Mouse (Mus musculus) heart, adult 2 months (tissue): ENCODE data around the gene Oscar. TPM values are rescaled to one million over a fixed set of nuclear protein-coding genes. Genes with fewer than 3 reads are reported as not detected.

Source experiments
- DNase-seq, 2 experiments: peaks; one replicate each; pipeline ENCODE4 v3.0.0; 2021
- H3K27ac ChIP-seq: fragments of 200-600 bp; 2 replicates; pipeline ENCODE4 v1.8.1; 2022
- H3K27me3 ChIP-seq: fragments of 200-500 bp; 2 replicates; pipeline ENCODE4 v1.6.1; 2012; ENCODE audit warnings: mild to moderate bottlenecking, low read length, inconsistent platforms, mixed read lengths; ENCODE audit not compliant: control insufficient read depth, insufficient read depth
- H3K36me3 ChIP-seq: fragments of 200-500 bp; 2 replicates; pipeline ENCODE4 v1.6.1; 2012; ENCODE audit warnings: low read length, inconsistent platforms; ENCODE audit not compliant: control insufficient read depth, insufficient read depth
- H3K4me1 ChIP-seq: fragments of 200-500 bp; 2 replicates; pipeline ENCODE4 v1.6.1; 2011; ENCODE audit warnings: low read length; ENCODE audit not compliant: control insufficient read depth, insufficient read depth
- H3K4me3 ChIP-seq: fragments of 200-600 bp; 2 replicates; pipeline ENCODE4 v1.8.1; 2022
- H3K79me2 ChIP-seq: fragments of 200-500 bp; replicated peaks from 2 replicates; pipeline ENCODE4 v1.6.1; 2012; ENCODE audit warnings: mild to moderate bottlenecking, inconsistent platforms, low read length, moderate library complexity, mixed read lengths; ENCODE audit not compliant: control insufficient read depth, insufficient read depth
- H3K9ac ChIP-seq: fragments of 200-500 bp; 2 replicates; pipeline ENCODE4 v1.6.1; 2012; ENCODE audit warnings: low read depth, mild to moderate bottlenecking, control low read depth, inconsistent platforms, low read length, mixed read lengths
- CTCF ChIP-seq: fragments of 200-600 bp; IDR thresholded peaks from 2 replicates; pipeline ENCODE4 v1.8.1; 2022; ENCODE audit warnings: antibody characterized with exemption, mild to moderate bottlenecking, moderate library complexity
- EP300 ChIP-seq: fragments of 200-500 bp; IDR thresholded peaks from 2 replicates; pipeline ENCODE4 v1.6.1; 2011; ENCODE audit warnings: low read depth, low read length, control low read depth; ENCODE audit not compliant: insufficient read depth
- POLR2A ChIP-seq: fragments of 200-500 bp; IDR thresholded peaks from 2 replicates; pipeline ENCODE4 v1.6.1; 2011; ENCODE audit warnings: mild to moderate bottlenecking, low read depth, low read length, control low read depth; ENCODE audit not compliant: insufficient read depth
- WGBS: fragments of 180-500 bp; shearing (Covaris S2); methylation state at CpG from one replicate; pipeline ENCODE4 v1.1.7; 2018; 5-methylcytosine and 5-hydroxymethylcytosine counted together
- intact Hi-C: fragments of 180-260 bp; cut with DNase I; formaldehyde crosslinking; loops from one replicate; pipeline ENCODE4 v1.15.1; 2025
- microRNA-seq, 2 experiments: library from miRNA; unstranded; fragments of <30 nt; microRNA quantifications; one replicate each; pipeline ENCODE4 v1.2.0; 2021
- polyA plus RNA-seq: library from polyadenylated mRNA; depleted of rRNA; stranded (reverse); fragments of >200 nt; gene quantifications from 2 replicates; pipeline ENCODE4 v1.2.3, GENCODE M21; 2012; rRNA removed
- total RNA-seq, 2 experiments: library from RNA; stranded (reverse); gene quantifications; 2 replicates each; pipeline ENCODE4 v1.2.3; 2021

Oscar gene
- total and polyA plus RNA-seq, 3 experiments = 0.21 to 0.45 TPM; not detected in 1

- Histone ChIP-seq H3K4me1 (no peaks in the 10 kb centered on the region), H3K79me2 (no peaks in the 10 kb centered on the region), H3K27me3 (no peaks in the 10 kb centered on the region; the same call in 1 of the 2 replicates), H3K4me3 (no peak overlapping the region), H3K36me3 (no peaks in the 10 kb centered on the region), H3K9ac (no peak overlapping the region), H3K27ac (no peak overlapping the region)
- no peak for DNase-seq
- TF ChIP-seq POLR2A (no peak), EP300 (no peak), CTCF (no peak)
- intact Hi-C loops = no loop called here
- WGBS = 54% methylated on average over 6 of the region's 6 CpGs
Observed at GRCm38 (mm10) chr7:3569725-3570124, 46.2 kb downstream of the Oscar start.

- intact Hi-C loops = no loop called here
- 11% methylated on average over 2 of the region's 2 CpGs for WGBS
- H3K27me3 ChIP-seq = no peaks in the 10 kb centered on the region; the same call in 1 of the 2 replicates
- no peak overlapping the region for H3K9ac ChIP-seq
- no peaks in the 10 kb centered on the region for H3K36me3 ChIP-seq
- H3K4me1 ChIP-seq = no peaks in the 10 kb centered on the region
- no peak for DNase-seq
- H3K79me2 ChIP-seq = no peaks in the 10 kb centered on the region
- no peak overlapping the region for H3K4me3 ChIP-seq
- TF ChIP-seq POLR2A = no peak
- no peak for TF ChIP-seq CTCF
- no peak for TF ChIP-seq EP300
- no peak overlapping the region for H3K27ac ChIP-seq
Observed at GRCm38 (mm10) chr7:3567336-3567735, 48.6 kb downstream of the Oscar start.

Small RNA genes lying within 50 kb of the gene (microRNA-seq; reads per million reads assigned to microRNA genes)
- gene Gm25100 = 0 reads per million in 2 experiments
- 2.8 to 3.5 reads per million in 2 experiments for gene Mir3572

Other genes starting within 250 kb of the Oscar start
- not detected for gene Cacng8, start 225.5 kb downstream of the Oscar start, total RNA-seq
- not detected in 2 replicates for gene Cacng8, start 225.5 kb downstream of the Oscar start, polyA plus RNA-seq
- gene Cacng6, start 192.0 kb downstream of the Oscar start, total RNA-seq = 1 to 10 TPM; 1.9 to 2.5 TPM
- gene Cacng6, start 192.0 kb downstream of the Oscar start, polyA plus RNA-seq = 0.78 and 3.3 TPM in 2 replicates
- gene Tarm1, start 113.5 kb downstream of the Oscar start, total RNA-seq = not detected
- 0.16 and 0.20 TPM in 2 replicates for gene Tarm1, start 113.5 kb downstream of the Oscar start, polyA plus RNA-seq
- gene Ndufa3, start 1.2 kb upstream of the Oscar start, total RNA-seq = 1,000 to 10,000 TPM; 1,765 to 2,117 TPM
- 956 and 1,299 TPM in 2 replicates for gene Ndufa3, start 1.2 kb upstream of the Oscar start, polyA plus RNA-seq
- gene Tfpt, start 13.8 kb upstream of the Oscar start, total RNA-seq = 10 to 100 TPM; 16.9 to 21.1 TPM
- gene Tfpt, start 13.8 kb upstream of the Oscar start, polyA plus RNA-seq = 8.0 and 8.8 TPM in 2 replicates
- gene Prpf31, start 13.8 kb upstream of the Oscar start, total RNA-seq = 10 to 100 TPM; 24.1 to 24.4 TPM
- 21.5 and 30.3 TPM in 2 replicates for gene Prpf31, start 13.8 kb upstream of the Oscar start, polyA plus RNA-seq
- 10 to 100 TPM; 22.1 to 23.1 TPM for gene Cnot3, start 29.1 kb upstream of the Oscar start, total RNA-seq
- gene Cnot3, start 29.1 kb upstream of the Oscar start, polyA plus RNA-seq = 20.3 and 33.2 TPM in 2 replicates
- 10 to 100 TPM; 11.8 to 12.8 TPM for gene Leng1, start 49.7 kb upstream of the Oscar start, total RNA-seq
- 4.8 and 5.9 TPM in 2 replicates for gene Leng1, start 49.7 kb upstream of the Oscar start, polyA plus RNA-seq
- gene Tmc4, start 61.4 kb upstream of the Oscar start, total RNA-seq = 1 to 10 TPM; 1.4 to 2.1 TPM
- gene Tmc4, start 61.4 kb upstream of the Oscar start, polyA plus RNA-seq = 3.3 and 4.9 TPM in 2 replicates
- gene Tsen34, start 76.7 kb upstream of the Oscar start, total RNA-seq = 10 to 100 TPM; 60.0 to 66.6 TPM
- gene Tsen34, start 76.7 kb upstream of the Oscar start, polyA plus RNA-seq = 80.8 and 82.3 TPM in 2 replicates
- gene Mboat7, start 77.4 kb upstream of the Oscar start, total RNA-seq = 10 to 100 TPM; 19.2 to 19.7 TPM
- gene Mboat7, start 77.4 kb upstream of the Oscar start, polyA plus RNA-seq = 24.9 and 25.0 TPM in 2 replicates
- 100 to 1,000 TPM; 584 to 688 TPM for gene Rps9, start 87.8 kb upstream of the Oscar start, total RNA-seq
- 761 and 901 TPM in 2 replicates for gene Rps9, start 87.8 kb upstream of the Oscar start, polyA plus RNA-seq
- gene Pirb, start 104.2 kb upstream of the Oscar start, total RNA-seq = 1 to 10 TPM; 2.2 to 2.4 TPM
- gene Pirb, start 104.2 kb upstream of the Oscar start, polyA plus RNA-seq = 5.7 and 6.7 TPM in 2 replicates
- gene Gm15448, start 209.5 kb upstream of the Oscar start, total RNA-seq = under 1 TPM; 0.27 to 0.29 TPM
- gene Gm15448, start 209.5 kb upstream of the Oscar start, polyA plus RNA-seq = 0.39 TPM in 1 of 2 replicates, not detected in the other
- gene Pira2, start 228.9 kb upstream of the Oscar start, total RNA-seq = under 1 TPM; 0.10 to 0.80 TPM
- gene Pira2, start 228.9 kb upstream of the Oscar start, polyA plus RNA-seq = 0.29 and 0.57 TPM in 2 replicates